Mouse (Mus musculus) kidney, adult 9 months (tissue): ENCODE results near the gene Cth.
A peak's percentile ranks its signal among the peaks of the same experiment; 100 is the strongest.

Source experiments
- DNase-seq: peaks from one replicate; pipeline ENCODE4 v3.0.0; 2022

Gene Cth

DNA sequence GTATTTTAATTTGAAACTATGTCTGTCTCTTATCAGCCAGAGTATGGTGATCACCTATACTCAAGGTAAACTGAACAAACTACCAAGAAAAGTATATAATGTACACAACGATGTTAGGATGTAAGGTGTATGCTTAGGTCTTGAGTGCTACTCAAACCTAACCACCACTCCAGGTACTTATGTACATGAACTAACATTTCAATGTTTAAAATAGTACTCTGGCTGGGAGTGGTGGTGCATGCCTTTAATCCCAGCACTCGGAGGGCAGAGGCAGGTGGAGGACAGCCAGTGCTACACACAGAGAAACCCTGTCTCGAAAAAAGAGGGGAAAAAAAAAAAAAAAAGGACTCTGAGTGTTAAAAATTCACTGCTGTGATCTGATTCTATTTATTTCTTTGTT, 16.7 kb downstream of the Cth start:
- no peak for DNase-seq

DNA sequence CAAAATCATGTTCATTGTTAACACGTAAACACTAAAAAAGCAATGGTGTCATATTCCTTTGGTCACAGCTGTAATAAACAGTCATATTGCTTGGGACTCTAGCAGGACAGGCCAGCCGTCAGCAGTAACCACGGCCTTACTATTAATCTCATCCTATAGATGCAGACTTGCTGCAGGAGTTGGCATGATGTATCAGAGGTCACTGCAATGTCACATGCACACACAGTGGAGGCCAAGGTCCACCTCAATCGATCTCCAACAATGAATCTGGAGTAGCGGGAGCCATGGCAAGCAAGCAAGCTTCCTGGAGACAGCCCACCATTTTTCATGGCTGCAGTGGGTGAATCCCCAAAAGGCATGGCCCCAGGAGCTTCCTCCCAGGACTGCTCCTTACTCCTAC, 23.2 kb downstream of the Cth start:
- DNase-seq = no peak

DNA sequence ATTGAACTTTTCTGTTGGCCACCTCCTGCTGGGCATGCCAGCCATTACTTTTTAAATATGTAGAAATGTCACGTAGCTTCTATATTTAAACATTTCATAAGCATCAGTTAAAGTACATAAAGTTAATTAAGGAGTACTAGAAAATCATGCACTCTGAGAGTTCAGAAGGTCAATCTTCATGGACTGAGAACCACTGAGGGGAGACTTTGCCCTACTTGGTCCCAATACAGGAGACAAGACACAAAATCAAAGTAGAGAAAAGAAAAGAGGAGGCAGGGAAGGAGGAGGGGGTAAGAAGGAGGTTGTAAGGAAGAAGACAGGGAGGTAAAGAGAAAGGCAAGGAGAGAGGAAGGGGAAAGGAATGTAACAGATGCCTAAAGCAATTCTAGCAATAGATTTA, 24.9 kb downstream of the Cth start:
- peak; percentile 52 for DNase-seq

DNA sequence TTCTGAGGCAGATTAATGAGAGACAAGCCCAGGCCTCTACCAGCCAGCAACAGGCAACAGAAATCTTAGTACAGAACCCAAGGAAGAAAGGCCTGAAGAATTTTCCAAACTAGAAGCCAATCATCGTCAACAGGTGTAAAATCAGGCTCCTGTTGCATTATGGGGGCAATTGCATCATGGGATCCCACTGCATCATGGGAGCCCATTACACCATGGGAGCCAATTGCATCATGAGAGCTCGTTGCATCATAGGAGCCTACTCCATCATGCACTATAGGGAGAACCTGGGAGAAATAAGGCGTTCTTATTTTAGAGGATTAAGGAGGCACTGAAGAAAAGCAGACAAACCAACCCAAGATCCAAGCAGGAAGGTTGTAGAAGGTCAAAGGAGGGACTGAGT, 27.2 kb downstream of the Cth start:
- no peak for DNase-seq

DNA sequence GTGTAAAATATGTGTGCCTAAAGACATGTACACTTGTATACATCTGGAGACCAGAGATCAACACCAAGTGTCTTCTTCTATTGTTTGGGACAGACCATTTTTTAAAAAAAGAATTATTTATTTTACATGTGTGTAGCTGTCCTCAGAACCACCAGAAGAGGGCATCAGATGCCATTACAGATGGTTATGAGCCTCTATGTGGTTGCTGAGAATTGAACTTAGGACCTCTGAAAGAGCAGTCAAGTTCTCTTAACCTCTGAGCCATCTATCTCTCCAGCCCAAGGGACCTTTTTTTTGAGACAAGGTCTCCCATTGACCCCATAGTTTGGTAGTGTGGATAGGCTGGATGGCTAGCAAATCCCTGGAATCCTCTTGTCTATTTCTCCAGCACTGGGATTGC, 33.1 kb downstream of the Cth start:
- DNase-seq = no peak

DNA sequence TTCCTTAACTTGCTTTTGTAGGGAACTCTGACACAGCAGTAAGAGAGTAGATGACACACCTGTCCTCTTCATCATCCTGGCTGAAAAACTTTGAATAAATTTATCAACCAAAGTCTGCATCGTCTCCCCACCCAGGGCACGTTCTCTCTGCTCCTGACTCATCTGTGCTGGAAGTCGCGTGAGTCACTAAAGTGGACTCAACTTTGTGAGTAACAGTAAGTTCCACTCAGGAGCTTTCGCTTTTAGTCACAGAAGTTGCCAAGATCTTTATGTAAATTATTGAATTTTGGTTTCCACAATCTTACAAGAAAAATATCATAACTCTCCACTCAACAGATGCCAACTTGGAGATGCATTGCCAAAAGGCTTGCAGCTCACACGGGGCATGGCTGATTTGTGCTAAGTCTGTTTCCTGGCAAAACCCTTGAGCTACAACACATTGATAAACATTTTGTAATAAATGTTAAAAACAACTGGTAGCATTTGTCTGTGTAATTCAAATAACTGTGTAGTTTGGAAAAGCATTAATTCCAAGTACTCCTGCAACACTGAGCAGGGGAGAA, 40.7 kb downstream of the Cth start:
- no peak for DNase-seq

DNA sequence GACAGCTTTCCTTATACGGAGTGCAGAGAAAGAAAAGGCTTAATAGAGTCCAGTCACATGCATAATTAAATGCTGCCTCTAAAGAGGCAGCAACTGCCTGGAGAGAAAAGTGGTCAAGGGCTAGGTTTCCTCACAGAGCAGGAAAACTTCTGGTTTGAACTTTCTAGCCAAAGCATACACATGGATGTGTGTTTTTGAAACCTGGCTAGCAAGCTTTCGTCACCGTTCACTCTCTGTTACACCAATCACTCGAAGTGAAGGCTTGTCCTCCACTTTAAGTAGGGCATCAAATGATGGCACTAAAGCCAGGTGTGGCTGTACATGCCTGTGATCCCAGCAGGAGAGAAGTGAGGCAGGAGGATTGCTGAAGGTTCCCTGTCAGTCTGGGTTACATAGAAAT, 41.8 kb downstream of the Cth start:
- DNase-seq = no peak

DNA sequence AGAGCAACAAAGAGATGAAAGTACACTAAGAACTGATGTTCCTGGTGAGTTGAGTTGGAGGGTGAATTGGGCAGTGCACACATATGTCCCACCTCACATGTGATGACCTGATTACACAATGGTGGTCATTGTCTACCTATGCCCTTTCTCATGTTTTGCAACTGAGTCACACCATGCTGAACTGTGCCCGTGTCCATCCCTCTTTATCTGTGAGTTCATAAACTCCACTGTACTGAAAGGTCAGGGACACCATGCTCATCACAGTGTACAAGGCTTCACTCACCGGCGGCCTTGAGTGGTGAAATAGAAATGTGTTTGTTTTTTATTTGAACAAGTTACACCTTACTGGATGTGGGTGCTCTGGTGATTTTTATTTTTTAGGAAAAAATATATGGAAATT, 42.9 kb downstream of the Cth start:
- DNase-seq = no peak

DNA sequence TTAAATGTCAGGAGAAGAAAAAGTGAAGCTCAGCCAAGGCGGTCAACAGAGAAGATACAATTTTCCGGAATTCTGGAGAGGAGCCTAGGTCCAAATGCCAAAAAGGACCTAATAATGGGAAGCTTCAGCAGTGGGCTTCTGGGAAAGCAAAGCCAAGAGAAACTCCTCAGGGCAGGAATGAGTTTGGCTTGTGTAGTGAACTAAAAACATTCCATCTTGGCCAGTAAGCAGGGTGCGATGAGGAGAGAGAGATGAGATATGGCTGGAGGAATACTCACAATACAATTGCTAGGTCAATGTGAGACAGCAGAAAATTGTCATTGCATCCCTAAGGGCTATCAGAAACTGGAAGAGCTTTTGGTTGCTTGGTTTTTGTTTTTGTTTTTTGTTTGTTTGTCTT, 43.9 kb downstream of the Cth start:
- DNase-seq = no peak

DNA sequence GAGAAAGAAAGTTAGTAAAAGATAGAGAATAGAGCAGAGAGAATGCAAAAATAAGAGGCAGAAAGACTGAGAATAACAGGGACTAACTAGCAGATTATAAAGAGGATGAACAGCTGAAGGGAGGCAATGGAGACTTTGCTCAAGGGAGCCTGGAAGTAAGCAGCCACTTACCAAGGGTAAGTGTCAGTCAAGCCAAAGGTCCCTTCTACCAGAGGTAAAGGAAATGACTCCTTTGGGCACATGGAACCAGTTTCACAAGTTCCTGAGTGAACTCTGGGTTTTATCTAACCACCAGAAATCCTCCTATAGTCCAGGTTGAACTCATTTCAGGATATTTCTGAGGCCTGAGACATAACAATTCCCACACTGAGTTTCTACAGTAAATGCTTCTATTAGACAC, 47.0 kb downstream of the Cth start:
- no peak for DNase-seq

DNA sequence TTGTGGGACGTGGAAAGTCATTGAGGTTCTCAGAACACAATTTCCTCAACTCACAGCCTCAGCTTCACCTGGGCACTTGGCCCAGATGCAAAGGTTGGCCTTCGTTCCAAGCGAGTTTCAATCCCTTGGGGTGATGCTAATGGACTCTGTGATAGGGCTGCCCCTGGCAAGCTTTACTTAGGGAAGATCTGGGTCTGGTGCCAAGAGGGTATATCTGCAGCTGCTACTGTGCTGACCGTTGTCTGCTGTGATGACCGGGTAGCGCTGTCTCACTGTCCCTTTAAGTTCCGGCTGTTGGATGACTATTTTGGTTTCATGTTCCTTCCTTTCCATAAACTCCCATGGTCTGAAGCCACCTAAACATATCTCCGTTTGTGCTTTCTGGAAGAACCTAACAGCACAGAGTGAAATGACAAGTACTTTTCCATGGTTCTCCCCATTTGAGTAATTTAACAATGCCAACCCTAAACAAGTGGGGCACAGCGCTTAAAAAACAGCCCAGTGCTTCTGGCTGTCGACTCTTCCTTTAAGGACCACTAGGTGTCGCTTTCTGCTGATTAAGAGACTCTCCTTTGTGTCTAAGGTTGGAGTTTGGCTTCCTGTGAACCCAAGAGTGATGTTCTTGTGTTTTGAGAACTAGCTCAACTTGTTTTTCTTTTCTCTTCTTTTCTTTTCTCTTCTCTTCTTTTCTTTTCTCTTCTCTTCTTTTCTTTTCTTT, 48.3 kb downstream of the Cth start:
- peak; percentile 71 for DNase-seq

DNA sequence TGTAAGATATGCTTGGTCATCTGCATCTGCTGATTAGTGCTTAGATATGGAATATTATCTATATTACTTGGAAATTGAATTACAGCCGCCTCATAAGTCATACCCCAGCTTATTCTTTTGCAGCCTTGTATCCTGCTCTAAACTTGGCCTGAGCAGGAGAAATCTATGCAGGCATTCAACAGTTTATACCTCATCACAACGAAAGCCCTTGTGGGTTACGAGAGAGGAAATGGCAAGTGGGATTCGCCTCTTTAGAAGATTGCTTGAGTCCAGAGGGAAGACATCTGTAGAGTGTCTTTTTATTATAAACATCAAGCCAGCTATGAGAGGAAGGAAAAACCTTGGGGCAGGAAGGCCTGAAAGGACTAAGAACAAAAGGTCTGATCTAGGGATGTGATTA, 52.0 kb downstream of the Cth start:
- no peak for DNase-seq

DNA sequence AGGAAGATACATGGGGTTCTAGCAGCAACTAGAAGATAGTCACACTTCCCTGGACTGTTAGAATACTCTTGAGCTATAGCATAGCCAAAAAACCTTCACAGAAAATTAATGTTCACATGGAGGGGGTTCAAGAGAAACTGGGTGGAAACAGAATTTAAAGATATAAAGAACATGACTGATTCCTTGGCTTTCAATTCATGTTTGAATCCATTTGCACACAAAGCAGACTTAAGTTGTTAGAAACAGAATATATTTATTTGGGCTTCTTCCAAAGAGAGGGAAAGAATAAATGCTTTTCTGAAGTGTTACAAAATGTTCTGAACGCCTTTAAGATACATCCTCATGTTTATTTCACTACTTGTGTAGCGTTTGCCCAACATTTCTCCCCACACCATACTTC, 57.0 kb downstream of the Cth start:
- no peak for DNase-seq

DNA sequence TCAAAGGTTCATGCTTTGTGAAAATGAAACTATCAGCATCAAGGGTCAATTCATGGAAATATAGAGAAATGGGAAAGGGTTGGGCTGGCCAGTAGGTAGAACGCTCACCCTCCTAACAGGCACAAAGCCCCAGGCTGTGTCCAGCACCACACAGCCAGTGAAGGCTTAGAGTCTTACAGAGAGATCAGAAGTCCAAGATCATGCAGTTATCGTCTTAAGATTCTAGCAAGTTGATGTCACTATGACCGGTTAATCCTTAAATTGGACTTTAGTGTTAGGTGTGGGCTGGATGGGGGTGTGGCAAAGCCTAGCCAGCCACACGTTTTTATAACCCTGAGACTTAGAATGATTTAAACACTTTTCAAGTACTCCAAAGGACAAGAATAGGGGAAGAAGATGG, 58.6 kb downstream of the Cth start:
- DNase-seq = peak; percentile 53

DNA sequence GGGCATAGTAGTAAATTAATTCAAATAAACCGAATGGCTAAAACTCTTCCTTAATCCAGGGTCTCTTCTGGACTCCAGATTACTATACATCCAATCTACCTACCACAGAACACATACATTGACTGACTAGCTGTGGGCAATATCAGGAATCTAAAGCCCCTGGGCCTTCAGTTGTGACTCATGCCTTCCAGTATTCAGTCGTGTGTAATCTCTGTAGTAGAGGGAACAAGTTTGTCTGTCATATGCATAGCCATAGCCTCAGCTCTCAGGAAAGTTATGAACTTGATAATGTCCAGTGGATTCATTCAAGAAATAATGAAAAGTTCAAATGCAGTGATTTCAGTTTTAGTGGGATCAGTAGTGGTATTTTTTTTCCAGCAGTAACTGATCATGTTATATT, 59.0 kb downstream of the Cth start:
- no peak for DNase-seq

DNA sequence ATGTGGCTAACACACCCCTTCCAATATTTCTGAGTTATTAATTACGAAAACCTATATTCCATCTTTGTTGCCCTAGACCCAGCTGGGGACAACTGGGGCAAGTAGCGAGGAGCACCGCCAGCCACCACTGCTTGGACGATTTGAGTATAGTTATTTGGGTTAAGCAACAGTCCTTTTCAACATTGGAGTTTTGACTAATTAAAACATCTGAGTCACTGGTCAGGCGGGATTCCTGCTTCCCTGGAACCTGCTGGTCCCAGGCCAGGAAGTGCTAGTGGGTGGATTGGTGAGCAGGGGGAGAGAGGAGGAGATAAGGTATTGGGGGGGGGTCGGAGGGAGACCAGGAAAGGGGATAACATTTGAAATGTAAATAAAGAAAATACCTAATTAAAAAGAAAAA, 59.4 kb downstream of the Cth start:
- no peak for DNase-seq

DNA sequence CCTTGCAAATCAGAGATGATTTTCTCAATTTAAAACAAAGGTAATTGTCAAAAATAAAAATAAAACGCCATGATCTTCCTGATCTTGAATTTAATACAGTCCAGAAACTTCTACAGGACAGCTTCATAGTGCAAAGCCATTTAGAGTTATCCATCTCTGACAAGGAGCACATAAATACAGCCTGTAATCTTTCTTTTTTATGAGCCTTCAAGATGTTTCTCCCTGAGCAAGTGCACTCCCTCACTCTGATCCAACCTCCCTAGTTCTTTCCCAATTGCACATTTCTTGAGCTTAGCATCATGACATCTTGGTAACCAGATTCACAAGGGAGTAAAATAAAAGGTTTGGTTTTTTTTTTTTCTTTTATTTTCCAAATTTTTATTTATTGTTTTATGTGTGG, 72.1 kb downstream of the Cth start:
- no peak for DNase-seq

DNA sequence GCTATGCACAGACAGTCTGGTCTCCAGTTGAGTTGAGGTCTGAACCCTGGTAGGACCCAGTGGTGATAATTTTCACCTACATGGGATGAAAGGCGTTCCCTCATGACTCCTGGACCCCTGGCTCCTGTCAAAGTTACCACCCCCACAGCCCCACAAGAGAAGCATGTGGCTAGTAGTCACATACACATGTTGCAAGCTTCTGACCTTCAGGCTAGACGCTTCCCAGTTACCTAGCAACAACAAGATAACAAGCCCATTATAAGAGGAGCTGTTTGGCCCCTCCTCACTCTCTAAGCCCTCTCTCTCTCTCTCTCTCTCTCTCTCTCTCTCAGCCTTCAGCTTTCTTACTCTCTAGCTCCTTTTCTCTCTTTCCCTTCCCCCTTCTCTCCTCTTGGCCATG, 76.4 kb downstream of the Cth start:
- DNase-seq = no peak

DNA sequence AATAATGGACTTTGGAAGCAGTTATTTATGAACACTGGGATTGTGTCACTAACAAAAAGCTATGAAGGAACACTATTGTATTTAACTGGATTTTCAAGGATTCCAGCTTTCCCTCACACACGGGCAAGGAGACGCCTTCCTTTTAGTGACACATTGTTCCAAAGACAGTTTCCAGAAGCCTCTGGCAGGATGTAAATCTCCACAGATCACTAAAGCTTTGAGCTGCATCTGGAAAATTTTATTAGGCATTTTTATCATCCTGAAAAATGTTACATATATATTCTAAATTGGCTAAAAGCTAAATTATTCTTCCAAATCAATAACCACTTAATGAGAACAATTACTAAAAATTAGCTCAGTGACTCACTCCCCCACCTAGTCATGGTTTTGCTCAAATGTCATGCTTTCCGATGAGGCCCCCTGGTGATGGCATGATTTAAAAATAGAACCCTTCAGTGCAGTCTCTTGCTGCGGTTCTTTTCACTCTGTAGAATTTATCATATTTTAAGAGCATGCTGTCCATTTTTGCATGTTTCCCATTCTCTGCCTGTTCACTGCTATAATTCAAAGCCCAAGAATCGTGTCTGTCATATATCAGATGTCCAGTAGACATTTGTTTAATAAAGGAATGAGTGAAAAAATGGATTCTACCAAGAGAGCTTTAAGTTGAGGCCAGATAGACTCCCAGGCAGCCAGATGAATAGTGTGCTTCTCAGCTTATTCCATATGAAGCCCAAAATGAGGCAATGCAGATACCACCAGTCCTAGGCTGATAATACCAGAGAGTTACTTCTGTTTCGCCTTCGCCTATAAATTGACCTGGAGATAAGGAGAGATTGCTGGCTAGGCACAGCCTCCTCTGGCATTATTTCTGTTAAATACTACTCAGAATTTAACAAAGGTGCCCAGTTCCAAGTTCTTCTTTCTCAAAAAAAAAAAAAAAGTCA, 77.3 kb downstream of the Cth start:
- DNase-seq = no peak
